Mouse (Mus musculus) olfactory bulb, adult 2 months (tissue): ENCODE measurements around the gene Efhd2.

Experiments
- CTCF ChIP-seq: fragments of 200-500 bp; IDR thresholded peaks from 2 replicates; pipeline ENCODE4 v1.5.1; 2012; ENCODE audit warnings: low read depth, mild to moderate bottlenecking, low read length, moderate library complexity; ENCODE audit not compliant: insufficient read depth
- POLR2A ChIP-seq: fragments of 200-500 bp; IDR thresholded peaks from 2 replicates; pipeline ENCODE4 v1.6.1; 2012; ENCODE audit warnings: mild to moderate bottlenecking, low read depth, low read length, moderate library complexity; ENCODE audit not compliant: insufficient read depth

- no peak for TF ChIP-seq CTCF
- TF ChIP-seq POLR2A, result no peak
Observed at GRCm38 (mm10) chr4:141831361-141831760, 43.4 kb downstream of the Efhd2 start.
